Mouse (Mus musculus): ENCODE results near the gene Prkn.

GRCm38 (mm10) chr17:12059041-12059440, 1218.9 kb downstream of the Prkn start:
- TF ChIP-seq ZNF384 (IDR thresholded peaks at IDR 0.05; ENCODE audit: low read depth, low read length) = no peak
- no peak for TF ChIP-seq POLR2A (IDR thresholded peaks at IDR 0.05; ENCODE audit: control insufficient read depth in 1 of 2, insufficient read depth in 1 of 2, low read depth in 1 of 2, low read length in 2 of 2, poor library complexity in 1 of 2)
- TF ChIP-seq E2F4 (IDR thresholded peaks at IDR 0.05; ENCODE audit: borderline replicate concordance, low read depth, low read length) = no peak
- no peak for TF ChIP-seq USF1 (IDR thresholded peaks at IDR 0.05; ENCODE audit: low read depth, low read length)
- no peak for TF ChIP-seq JUND (IDR thresholded peaks at IDR 0.05; ENCODE audit: low read depth, low read length)
- TF ChIP-seq SMC3 (IDR thresholded peaks at IDR 0.05; ENCODE audit: low read depth, low read length) = no peak
- TF ChIP-seq USF2 (IDR thresholded peaks at IDR 0.05; ENCODE audit: borderline replicate concordance in 1 of 2, insufficient read depth in 1 of 2, low read depth in 1 of 2, low read length in 2 of 2) = no peak
- no peak for TF ChIP-seq CTCF (IDR thresholded peaks at IDR 0.05 in 2 of 3, conservative IDR thresholded peaks at IDR 0.05 in 1 of 3; ENCODE audit: control insufficient read depth in 1 of 3, insufficient read depth in 1 of 3, low read depth in 2 of 3, low read length in 3 of 3, poor library complexity in 1 of 3, severe bottlenecking in 1 of 3)
- no peak for TF ChIP-seq CHD1 (IDR thresholded peaks at IDR 0.05; ENCODE audit: low read depth, low read length)
- no peak for TF ChIP-seq MYC (IDR thresholded peaks at IDR 0.05; ENCODE audit: low read depth, low read length)
- TF ChIP-seq RAD21 (IDR thresholded peaks at IDR 0.05; ENCODE audit: low read depth, low read length) = no peak
- TF ChIP-seq EP300 (IDR thresholded peaks at IDR 0.05; ENCODE audit: low read depth in 1 of 2, low read length in 2 of 2) = no peak
- TF ChIP-seq MXI1 (IDR thresholded peaks at IDR 0.05; ENCODE audit: low read depth, low read length) = no peak
- TF ChIP-seq NELFE (IDR thresholded peaks at IDR 0.05; ENCODE audit: low read depth, low read length) = no peak

Data from MEL (cell line).